Mouse (Mus musculus): ENCODE data around the gene AC140267.1.

DNA sequence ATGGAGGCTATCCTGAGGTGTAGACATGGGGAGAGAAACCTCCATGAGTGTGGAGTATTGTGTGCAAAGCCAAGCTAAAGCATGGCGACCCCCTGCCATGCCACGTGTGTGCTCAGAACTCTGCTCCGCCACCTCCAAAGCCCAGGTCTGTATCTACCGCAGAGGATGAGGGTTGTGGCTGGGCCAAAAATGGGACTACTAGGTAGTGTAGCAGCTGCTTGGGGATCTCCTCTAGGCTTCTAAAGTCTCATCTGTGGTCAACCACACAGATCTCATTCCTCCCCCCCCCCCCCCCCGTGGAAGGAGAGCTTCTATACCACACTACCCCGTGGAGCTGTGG lies 43.4 kb upstream of the AC140267.1 start:
- TF ChIP-seq UBTF (IDR thresholded peaks at IDR 0.05; ENCODE audit: borderline replicate concordance, insufficient read depth, low read depth, low read length) = no peak
- TF ChIP-seq CTCF (IDR thresholded peaks at IDR 0.05 in 2 of 3, conservative IDR thresholded peaks at IDR 0.05 in 1 of 3; ENCODE audit: control insufficient read depth in 1 of 3, insufficient read depth in 1 of 3, low read depth in 2 of 3, low read length in 3 of 3, poor library complexity in 1 of 3, severe bottlenecking in 1 of 3) = no peak
- no peak for TF ChIP-seq EP300 (IDR thresholded peaks at IDR 0.05; ENCODE audit: low read depth in 1 of 2, low read length in 2 of 2)
- TF ChIP-seq RCOR1 (IDR thresholded peaks at IDR 0.05; ENCODE audit: low read depth, low read length) = no peak
- no peak for TF ChIP-seq POLR2A (IDR thresholded peaks at IDR 0.05; ENCODE audit: control insufficient read depth in 1 of 2, insufficient read depth in 1 of 2, low read depth in 1 of 2, low read length in 2 of 2, poor library complexity in 1 of 2)
- no peak for TF ChIP-seq ZC3H11A (IDR thresholded peaks at IDR 0.05; ENCODE audit: low read depth, low read length)
- TF ChIP-seq POLR2AphosphoS2 (IDR thresholded peaks at IDR 0.05; ENCODE audit: low read length) = no peak
- TF ChIP-seq MYB (IDR thresholded peaks at IDR 0.05; ENCODE audit: low read depth, low read length) = no peak
- TF ChIP-seq MAX (IDR thresholded peaks at IDR 0.05; ENCODE audit: low read length) = no peak

All from MEL (cell line).